Mouse (Mus musculus) lung, adult 2 months (tissue): ENCODE measurements around the gene Slc16a7. TPM values are rescaled to one million over a fixed set of nuclear protein-coding genes. Genes with fewer than 3 reads are reported as not detected.

Source experiments
- DNase-seq: peaks from one replicate; pipeline ENCODE4 v3.0.0; 2022
- H3K4me1 ChIP-seq: fragments of 200-500 bp; 2 replicates; pipeline ENCODE4 v1.6.1; 2011; ENCODE audit warnings: low read length; ENCODE audit not compliant: control insufficient read depth, insufficient read depth
- H3K4me3 ChIP-seq: fragments of 200-500 bp; replicated peaks from 2 replicates; pipeline ENCODE3; 2011; ENCODE audit warnings: low read depth, mild to moderate bottlenecking, control low read depth, low read length; ENCODE audit errors: extremely low read depth
- CTCF ChIP-seq: fragments of 200-500 bp; IDR thresholded peaks from 2 replicates; pipeline ENCODE4 v1.5.1; 2011; ENCODE audit warnings: mild to moderate bottlenecking, low read length, control low read depth; ENCODE audit not compliant: insufficient read depth
- POLR2A ChIP-seq: fragments of 200-500 bp; IDR thresholded peaks from 2 replicates; pipeline ENCODE4 v1.6.1; 2011; ENCODE audit warnings: low read depth, mild to moderate bottlenecking, control low read depth, low read length, borderline replicate concordance; ENCODE audit errors: extremely low read depth
- WGBS: fragments of 180-500 bp; shearing (Covaris S2); methylation state at CpG from one replicate; pipeline ENCODE4 v1.1.7; 2018; 5-methylcytosine and 5-hydroxymethylcytosine counted together
- polyA plus RNA-seq: library from polyadenylated mRNA; depleted of rRNA; stranded (reverse); fragments of >200 nt; gene quantifications from 2 replicates; pipeline ENCODE4 v1.2.3, GENCODE M21; 2012; rRNA removed

Slc16a7 gene
- 6.0 and 8.7 TPM in 2 replicates for polyA plus RNA-seq

DNA sequence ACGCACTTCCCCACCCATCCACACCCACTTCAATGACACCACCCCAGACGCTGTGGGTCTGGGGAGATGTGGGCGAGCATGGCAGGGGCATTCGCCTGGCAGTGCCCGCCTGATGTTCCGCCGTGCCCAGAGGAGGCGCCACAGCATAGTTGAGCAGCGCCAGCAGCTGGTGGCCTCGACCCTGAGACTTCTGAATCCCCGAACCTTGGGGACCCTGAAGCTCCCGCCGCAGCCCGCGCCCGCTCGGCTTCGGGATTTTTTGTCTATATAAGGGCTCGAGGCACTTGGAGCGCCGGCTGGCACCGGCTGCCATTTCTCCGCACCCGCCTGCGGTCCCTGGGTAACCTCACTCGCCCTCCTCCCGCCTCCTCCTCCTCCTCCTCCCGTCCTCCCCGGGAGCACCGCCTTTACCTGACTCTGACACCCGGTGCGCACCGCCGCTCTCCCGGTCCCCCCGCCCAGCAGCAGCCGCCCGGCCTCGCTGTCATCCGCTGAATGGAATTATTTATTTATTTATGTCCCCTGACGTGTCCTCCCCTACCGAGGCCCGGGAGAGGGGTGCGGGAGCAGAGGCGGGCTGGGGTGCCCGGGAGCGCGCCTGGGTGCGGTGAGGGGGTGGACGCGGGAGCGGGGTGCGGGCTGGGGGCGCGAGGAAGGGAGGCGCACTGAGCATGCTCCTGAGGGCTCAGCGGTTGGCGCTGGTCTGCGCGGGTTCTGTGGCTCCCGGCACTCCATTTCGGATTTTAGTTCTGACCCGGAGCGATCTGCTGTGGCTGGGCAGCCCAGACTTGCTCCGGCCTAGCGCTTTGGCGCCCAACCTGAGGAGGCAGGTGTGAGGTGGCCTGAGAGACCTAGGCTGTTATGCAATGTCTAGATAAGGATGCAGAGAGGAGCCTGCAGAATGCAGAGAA lies at the start of gene Slc16a7:
Slc16a7 (minus strand) TSS at position 590 of the 911 bp plus-strand sequence.
- peaks cover 4% of the 10 kb centered on the region for H3K4me1 ChIP-seq
- peak within 1 kb of the TSS; percentile 63 for H3K4me3 ChIP-seq
- WGBS: under 1% methylated on average over 66 of the region's 67 CpGs
- peak; percentile 72 for DNase-seq
- peak; percentile 26; the same call in 1 of the 2 replicates for TF ChIP-seq POLR2A
- no peak for TF ChIP-seq CTCF

DNA sequence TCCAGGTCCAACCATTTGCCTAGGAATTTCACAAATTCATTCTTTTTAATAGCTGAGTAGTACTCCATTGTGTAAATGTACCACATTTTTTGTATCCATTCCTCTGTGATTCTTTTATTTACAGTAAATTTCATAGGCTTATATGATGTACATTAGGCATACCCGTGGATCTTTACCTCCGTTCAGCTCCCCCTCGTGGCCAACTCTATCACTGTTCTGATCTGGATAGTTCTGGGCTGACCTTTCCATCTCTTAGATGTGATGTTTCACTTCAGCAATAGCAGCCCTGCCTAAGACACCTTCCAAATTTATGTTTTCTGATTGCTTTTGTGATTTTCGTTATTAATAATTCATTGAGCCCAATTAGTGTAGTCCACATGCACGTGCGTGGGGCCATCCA lies 29.5 kb upstream of the Slc16a7 start:
- 73% methylated on average over 6 of the region's 6 CpGs for WGBS
- TF ChIP-seq POLR2A (no peak), CTCF (no peak)
- Histone ChIP-seq H3K4me3 (no peak overlapping the region), H3K4me1 (no peaks in the 10 kb centered on the region)
- no peak for DNase-seq

DNA sequence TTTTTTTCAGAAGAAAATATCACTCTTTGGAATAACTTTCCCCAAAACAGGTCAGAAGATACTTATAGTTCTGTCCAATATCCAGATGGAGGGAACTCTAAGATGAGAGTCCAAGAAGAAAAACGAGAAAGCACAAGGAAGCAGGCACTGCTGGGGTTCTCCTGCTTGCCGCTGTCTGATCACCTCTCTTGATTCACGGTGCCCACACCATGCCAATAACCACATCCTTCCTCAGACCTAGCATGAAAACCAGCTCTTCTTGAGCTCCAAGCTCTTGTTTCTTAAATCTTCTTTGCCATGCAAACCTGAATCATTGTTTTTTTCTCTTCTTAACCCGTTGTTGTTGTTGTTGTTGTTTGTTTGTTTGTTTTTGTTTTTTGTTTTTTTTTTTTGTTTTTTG lies 10.5 kb upstream of the Slc16a7 start:
- no peaks in the 10 kb centered on the region for H3K4me1 ChIP-seq
- WGBS: 72% methylated on average over 4 of the region's 4 CpGs
- H3K4me3 ChIP-seq: no peak overlapping the region
- no peak for DNase-seq
- TF ChIP-seq CTCF (no peak), POLR2A (no peak)

- WGBS: 57% methylated on average over 6 of the region's 6 CpGs
- H3K4me3 ChIP-seq: no peak overlapping the region
- no peak for DNase-seq
Measured at GRCm38 (mm10) chr10:125390011-125390410, 746 bp upstream of the Slc16a7 start.

GRCm38 (mm10) chr10:125388481-125388875 lies 787 bp downstream of the Slc16a7 start:
- peak; percentile 60 for DNase-seq
- 30% methylated on average over 7 of the region's 7 CpGs for WGBS
- TF ChIP-seq POLR2A: no peak
- Histone ChIP-seq H3K4me1 (peaks cover 4% of the 10 kb centered on the region), H3K4me3 (peak overlapping the region; percentile 63)

More at GRCm38 (mm10) chr10:125390011-125390410, 746 bp upstream of the Slc16a7 start:
- H3K4me1 ChIP-seq: peaks cover 4% of the 10 kb centered on the region
- no peak for TF ChIP-seq POLR2A
- no peak for TF ChIP-seq CTCF

- no peak for DNase-seq
- WGBS: 48% methylated on average over 14 of the region's 14 CpGs
- H3K4me3 ChIP-seq: no peak overlapping the region
Measured at GRCm38 (mm10) chr10:125387782-125388415, 1.4 kb downstream of the Slc16a7 start.

DNA sequence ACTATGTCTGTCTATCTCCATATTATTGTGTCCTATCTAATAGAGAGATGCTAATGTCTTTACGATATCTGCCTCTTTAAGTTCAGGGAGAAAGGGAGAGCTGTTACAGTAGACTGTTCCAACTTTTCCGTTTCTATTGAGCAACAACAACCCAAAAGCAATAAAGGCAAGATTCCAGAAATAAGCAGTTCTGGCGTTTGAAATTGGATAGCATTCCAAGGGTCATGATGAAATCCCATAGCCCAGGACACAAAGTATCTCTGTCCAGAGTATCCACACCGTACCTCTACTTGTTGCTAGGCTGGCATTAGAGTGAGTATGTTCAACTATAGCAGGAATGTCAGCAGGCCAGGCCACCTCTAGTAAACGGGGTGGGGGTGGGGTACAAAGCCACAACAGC lies 13.7 kb downstream of the Slc16a7 start:
- DNase-seq: no peak
- TF ChIP-seq POLR2A (no peak), CTCF (no peak)
- no peak overlapping the region for H3K4me3 ChIP-seq
- no peaks in the 10 kb centered on the region; the same call in 1 of the 2 replicates for H3K4me1 ChIP-seq
- 65% methylated on average over 5 of the region's 5 CpGs for WGBS

More at GRCm38 (mm10) chr10:125387782-125388415, 1.4 kb downstream of the Slc16a7 start:
- peaks cover 4% of the 10 kb centered on the region for H3K4me1 ChIP-seq
- TF ChIP-seq CTCF: no peak
- TF ChIP-seq POLR2A: no peak

DNA sequence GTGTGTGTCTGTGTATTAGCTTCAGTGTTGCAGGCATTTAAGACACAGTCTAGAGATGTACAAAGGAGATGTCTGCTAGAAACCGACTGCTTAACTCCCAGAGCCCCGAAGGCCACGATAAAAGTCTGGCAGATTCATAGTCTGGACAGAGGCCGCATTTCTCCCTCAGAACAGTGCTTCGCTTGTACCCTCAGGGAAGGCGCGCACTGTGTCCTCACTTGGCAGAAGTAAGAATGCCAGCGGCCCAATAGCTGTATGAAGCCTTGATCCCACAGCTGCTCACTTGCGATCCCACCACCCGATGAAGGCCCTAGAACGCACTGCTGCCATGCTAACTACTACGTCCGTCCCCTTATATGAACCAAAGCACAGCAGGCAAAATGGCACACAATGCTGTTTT lies 16.6 kb downstream of the Slc16a7 start:
- DNase-seq: no peak
- Histone ChIP-seq H3K4me3 (no peak overlapping the region), H3K4me1 (no peaks in the 10 kb centered on the region; the same call in none of the 2 replicates)
- TF ChIP-seq CTCF (no peak), POLR2A (no peak)
- WGBS: 92% methylated on average over 13 of the region's 13 CpGs

GRCm38 (mm10) chr10:125371451-125371850 lies 17.8 kb downstream of the Slc16a7 start:
- H3K4me3 ChIP-seq: no peak overlapping the region
- H3K4me1 ChIP-seq: no peaks in the 10 kb centered on the region; the same call in none of the 2 replicates
- TF ChIP-seq POLR2A (no peak), CTCF (no peak)
- 57% methylated on average over 11 of the region's 11 CpGs for WGBS
- DNase-seq: no peak

- H3K4me1 ChIP-seq: no peaks in the 10 kb centered on the region; the same call in none of the 2 replicates
- DNase-seq: no peak
- TF ChIP-seq CTCF (no peak), POLR2A (no peak)
- WGBS: 39% methylated on average over 8 of the region's 8 CpGs
- peak overlapping the region; percentile 45 for H3K4me3 ChIP-seq
Measured at GRCm38 (mm10) chr10:125370037-125370610, 19.1 kb downstream of the Slc16a7 start.
